Mouse (Mus musculus): ENCODE data around the gene Casp2. TPM values are rescaled to one million over a fixed set of nuclear protein-coding genes. Genes with fewer than 3 reads are reported as not detected.

The Casp2 gene
- total and polyA plus RNA-seq, 3 experiments, result 24.7 to 47.8 (median 31.6) TPM

DNA sequence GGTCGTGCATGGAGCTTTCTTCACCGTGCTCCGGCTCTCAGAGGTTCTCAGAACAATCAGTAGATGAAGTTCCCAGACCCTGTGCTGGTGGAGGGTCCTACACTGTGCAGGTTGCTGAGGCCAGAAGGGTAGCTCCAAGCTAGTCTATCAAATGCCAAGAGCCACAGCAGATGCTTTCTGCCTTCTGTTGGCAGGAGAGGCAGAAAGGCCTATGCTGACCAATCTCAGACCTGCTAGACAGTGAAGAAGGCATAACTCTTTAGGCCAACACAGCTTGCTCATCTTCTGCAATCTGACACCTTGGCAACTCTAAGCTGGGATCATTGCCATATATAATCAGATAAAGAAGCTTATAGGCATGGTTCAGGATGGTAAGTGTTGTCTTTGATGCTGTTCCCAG, 65.4 kb downstream of the Casp2 start:
- Histone ChIP-seq H3K4me3 (replicated peaks in 1 of 3; ENCODE audit: low read depth in 2 of 3, low read length in 2 of 3, poor library complexity in 1 of 3) (no peak overlapping the region), H3K79me2 (replicated peaks; ENCODE audit: control insufficient read depth, extremely low read depth, insufficient read depth, poor library complexity, severe bottlenecking) (no peaks in the 10 kb centered on the region), H3K27ac (ENCODE audit: insufficient read depth, low read depth) (no peak overlapping the region), H3K4me1 (ENCODE audit: control insufficient read depth in 1 of 2, insufficient read depth in 2 of 2) (no peaks in the 10 kb centered on the region), H3K4me2 (ENCODE audit: insufficient read depth, low read depth, poor library complexity, severe bottlenecking) (no peak overlapping the region), H3K27me3 (replicated peaks) (no peaks in the 10 kb centered on the region), H3K36me3 (replicated peaks in 1 of 2; ENCODE audit: control insufficient read depth in 1 of 2, insufficient read depth in 1 of 2, low read length in 1 of 2) (no peaks in the 10 kb centered on the region), H3K9me3 (replicated peaks; ENCODE audit: low read length) (no peaks in the 10 kb centered on the region), H3K9ac (ENCODE audit: insufficient read depth, low read depth) (no peak overlapping the region)
- in situ Hi-C loops (cut with MboI; ENCODE audit: low pct_ligation_motif_present, low pct_unique_long_range_greater_than_20kb, low sequenced_read_pairs) (loop anchor here (25.0 kb wide), 1 partner anchor 257 kb away; the partner anchor contains the start of gene Tcaf3), dilution Hi-C loops (cut with MboI; ENCODE audit: extremely low pct_ligation_motif_present, extremely low pct_unique_long_range_greater_than_20kb, low sequenced_read_pairs) (no loop called here)
- no peak for TF ChIP-seq SIN3A (IDR thresholded peaks at IDR 0.05; ENCODE audit: low read length)
- no peak for TF ChIP-seq TBP (conservative IDR thresholded peaks at IDR 0.05; ENCODE audit: low read depth, low read length)
- TF ChIP-seq MAX (IDR thresholded peaks at IDR 0.05; ENCODE audit: low read length), result no peak
- no peak for TF ChIP-seq POLR2AphosphoS2 (IDR thresholded peaks at IDR 0.05; ENCODE audit: low read depth, low read length)
- no peak for TF ChIP-seq USF2 (conservative IDR thresholded peaks at IDR 0.05; ENCODE audit: low read depth, low read length)
- no peak for TF ChIP-seq ZNF384 (IDR thresholded peaks at IDR 0.05; ENCODE audit: low read depth, low read length)
- no peak for TF ChIP-seq CTCF (conservative IDR thresholded peaks at IDR 0.05 in 1 of 2, IDR thresholded peaks at IDR 0.05 in 1 of 2; ENCODE audit: low read depth in 2 of 2, low read length in 2 of 2)
- TF ChIP-seq KAT2A (IDR thresholded peaks at IDR 0.05; ENCODE audit: insufficient replicate concordance, low read length), result no peak
- no peak for TF ChIP-seq HCFC1 (IDR thresholded peaks at IDR 0.05; ENCODE audit: low read depth, low read length)
- TF ChIP-seq ZC3H11A (IDR thresholded peaks at IDR 0.05; ENCODE audit: low read depth, low read length), result no peak
- no peak for TF ChIP-seq EP300 (IDR thresholded peaks at IDR 0.05; ENCODE audit: low read length)
- no peak for TF ChIP-seq JUN (IDR thresholded peaks at IDR 0.05; ENCODE audit: insufficient read depth, low read depth, low read length)
- DNase-seq (ENCODE audit: extremely low read depth), result no peak

DNA sequence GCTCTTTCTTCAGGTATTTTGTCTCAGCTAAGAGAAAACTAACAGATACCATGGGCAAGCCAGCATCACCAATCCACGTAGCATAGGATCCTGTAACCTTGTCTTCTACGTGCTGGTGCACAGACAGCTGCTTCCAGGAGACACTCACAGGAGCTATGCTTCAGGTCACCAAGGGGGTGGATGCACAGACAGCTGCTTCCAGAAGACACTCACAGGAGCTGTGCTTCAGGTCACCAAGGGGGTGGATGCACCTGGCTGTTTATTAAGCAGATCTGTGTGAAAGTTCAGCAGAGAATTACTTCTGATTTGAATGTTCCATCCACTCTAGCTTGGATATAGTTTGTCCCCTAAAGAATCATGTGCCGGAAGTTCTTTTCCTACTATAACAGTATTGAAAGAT, 66.2 kb downstream of the Casp2 start:
- no peak for DNase-seq (ENCODE audit: extremely low read depth)
- Histone ChIP-seq H3K9ac (ENCODE audit: insufficient read depth, low read depth) (no peak overlapping the region), H3K4me3 (replicated peaks in 1 of 3; ENCODE audit: low read depth in 2 of 3, low read length in 2 of 3, poor library complexity in 1 of 3) (no peak overlapping the region), H3K79me2 (replicated peaks; ENCODE audit: control insufficient read depth, extremely low read depth, insufficient read depth, poor library complexity, severe bottlenecking) (no peaks in the 10 kb centered on the region), H3K36me3 (replicated peaks in 1 of 2; ENCODE audit: control insufficient read depth in 1 of 2, insufficient read depth in 1 of 2, low read length in 1 of 2) (no peaks in the 10 kb centered on the region), H3K4me1 (ENCODE audit: control insufficient read depth in 1 of 2, insufficient read depth in 2 of 2) (no peaks in the 10 kb centered on the region), H3K9me3 (replicated peaks; ENCODE audit: low read length) (no peaks in the 10 kb centered on the region), H3K27ac (ENCODE audit: insufficient read depth, low read depth) (no peak overlapping the region), H3K27me3 (replicated peaks) (no peaks in the 10 kb centered on the region), H3K4me2 (ENCODE audit: insufficient read depth, low read depth, poor library complexity, severe bottlenecking) (no peak overlapping the region)
- no peak for TF ChIP-seq EP300 (IDR thresholded peaks at IDR 0.05; ENCODE audit: low read length)
- TF ChIP-seq ZKSCAN1 (IDR thresholded peaks at IDR 0.05; ENCODE audit: borderline replicate concordance, low read depth, low read length), result no peak
- TF ChIP-seq ETS1 (conservative IDR thresholded peaks at IDR 0.05; ENCODE audit: low read depth, low read length), result no peak
- no peak for TF ChIP-seq E2F4 (IDR thresholded peaks at IDR 0.05; ENCODE audit: insufficient replicate concordance, low read depth, low read length)
- TF ChIP-seq MAX (IDR thresholded peaks at IDR 0.05; ENCODE audit: low read length), result no peak
- no peak for TF ChIP-seq UBTF (IDR thresholded peaks at IDR 0.05; ENCODE audit: low read depth, low read length)
- TF ChIP-seq SMC3 (IDR thresholded peaks at IDR 0.05; ENCODE audit: low read depth, low read length), result no peak
- TF ChIP-seq RAD21 (IDR thresholded peaks at IDR 0.05; ENCODE audit: low read depth, low read length), result no peak
- no peak for TF ChIP-seq SIN3A (IDR thresholded peaks at IDR 0.05; ENCODE audit: low read length)
- TF ChIP-seq GABPA (IDR thresholded peaks at IDR 0.05; ENCODE audit: insufficient replicate concordance, low read depth, low read length), result no peak
- dilution Hi-C loops (cut with MboI; ENCODE audit: extremely low pct_ligation_motif_present, extremely low pct_unique_long_range_greater_than_20kb, low sequenced_read_pairs) (no loop called here), in situ Hi-C loops (cut with MboI; ENCODE audit: low pct_ligation_motif_present, low pct_unique_long_range_greater_than_20kb, low sequenced_read_pairs) (loop anchor here (25.0 kb wide), 1 partner anchor 256 kb away; the partner anchor contains the start of gene Tcaf3)

Other genes starting within 250 kb of the Casp2 start
- gene Sva, start 226.6 kb upstream of the Casp2 start, total RNA-seq (2012; rRNA removed), result not detected in 2 replicates
- not detected in 2 replicates for gene Sva, start 226.6 kb upstream of the Casp2 start, total RNA-seq (2014; rRNA removed)
- not detected in 2 replicates for gene Sva, start 226.6 kb upstream of the Casp2 start, polyA plus RNA-seq (2012; ENCODE audit: insufficient read length, low read depth)
- not detected in 2 replicates for gene Tas2r139, start 124.0 kb upstream of the Casp2 start, total RNA-seq (2012; rRNA removed)
- not detected in 2 replicates for gene Tas2r139, start 124.0 kb upstream of the Casp2 start, total RNA-seq (2014; rRNA removed)
- gene Tas2r139, start 124.0 kb upstream of the Casp2 start, polyA plus RNA-seq (2012; ENCODE audit: insufficient read length, low read depth), result not detected in 2 replicates
- not detected in 2 replicates for gene Tas2r144, start 49.7 kb upstream of the Casp2 start, total RNA-seq (2012; rRNA removed)
- not detected in 2 replicates for gene Tas2r144, start 49.7 kb upstream of the Casp2 start, total RNA-seq (2014; rRNA removed)
- gene Tas2r144, start 49.7 kb upstream of the Casp2 start, polyA plus RNA-seq (2012; ENCODE audit: insufficient read length, low read depth), result not detected in 2 replicates
- gene Gstk1, start 19.1 kb upstream of the Casp2 start, total RNA-seq (2012; rRNA removed), result 0.71 and 0.85 TPM in 2 replicates
- gene Gstk1, start 19.1 kb upstream of the Casp2 start, total RNA-seq (2014; rRNA removed), result 0.55 and 1.0 TPM in 2 replicates
- 0.44 and 0.59 TPM in 2 replicates for gene Gstk1, start 19.1 kb upstream of the Casp2 start, polyA plus RNA-seq (2012; ENCODE audit: insufficient read length, low read depth)
- not detected in 2 replicates for gene Tmem139, start 3.0 kb upstream of the Casp2 start, total RNA-seq (2012; rRNA removed)
- not detected in 2 replicates for gene Tmem139, start 3.0 kb upstream of the Casp2 start, total RNA-seq (2014; rRNA removed)
- gene Tmem139, start 3.0 kb upstream of the Casp2 start, polyA plus RNA-seq (2012; ENCODE audit: insufficient read length, low read depth), result 0.20 TPM in 1 of 2 replicates, not detected in the other
- 0.04 TPM in 2 replicates for gene Clcn1, start 21.7 kb downstream of the Casp2 start, total RNA-seq (2012; rRNA removed)
- 0.08 and 0.18 TPM in 2 replicates for gene Clcn1, start 21.7 kb downstream of the Casp2 start, total RNA-seq (2014; rRNA removed)
- 0.26 and 0.50 TPM in 2 replicates for gene Clcn1, start 21.7 kb downstream of the Casp2 start, polyA plus RNA-seq (2012; ENCODE audit: insufficient read length, low read depth)
- gene Fam131b, start 59.7 kb downstream of the Casp2 start, total RNA-seq (2012; rRNA removed), result 0.04 TPM in 1 of 2 replicates, not detected in the other
- gene Fam131b, start 59.7 kb downstream of the Casp2 start, total RNA-seq (2014; rRNA removed), result 0.05 TPM in 2 replicates
- 0.09 TPM in 1 of 2 replicates, not detected in the other for gene Fam131b, start 59.7 kb downstream of the Casp2 start, polyA plus RNA-seq (2012; ENCODE audit: insufficient read length, low read depth)
- gene Zyx, start 84.6 kb downstream of the Casp2 start, total RNA-seq (2012; rRNA removed), result 1.8 and 2.2 TPM in 2 replicates
- 0.86 and 1.1 TPM in 2 replicates for gene Zyx, start 84.6 kb downstream of the Casp2 start, total RNA-seq (2014; rRNA removed)
- 8.0 and 11.4 TPM in 2 replicates for gene Zyx, start 84.6 kb downstream of the Casp2 start, polyA plus RNA-seq (2012; ENCODE audit: insufficient read length, low read depth)
- gene Epha1, start 108.3 kb downstream of the Casp2 start, total RNA-seq (2012; rRNA removed), result not detected in 2 replicates
- gene Epha1, start 108.3 kb downstream of the Casp2 start, total RNA-seq (2014; rRNA removed), result not detected in 2 replicates
- gene Epha1, start 108.3 kb downstream of the Casp2 start, polyA plus RNA-seq (2012; ENCODE audit: insufficient read length, low read depth), result not detected in 2 replicates
- gene Tas2r143, start 135.3 kb downstream of the Casp2 start, total RNA-seq (2012; rRNA removed), result not detected in 2 replicates
- gene Tas2r143, start 135.3 kb downstream of the Casp2 start, total RNA-seq (2014; rRNA removed), result not detected in 2 replicates
- gene Tas2r143, start 135.3 kb downstream of the Casp2 start, polyA plus RNA-seq (2012; ENCODE audit: insufficient read length, low read depth), result not detected in 2 replicates
- not detected in 2 replicates for gene Tas2r135, start 140.4 kb downstream of the Casp2 start, total RNA-seq (2012; rRNA removed)
- not detected in 2 replicates for gene Tas2r135, start 140.4 kb downstream of the Casp2 start, total RNA-seq (2014; rRNA removed)
- gene Tas2r135, start 140.4 kb downstream of the Casp2 start, polyA plus RNA-seq (2012; ENCODE audit: insufficient read length, low read depth), result not detected in 2 replicates
- not detected in 2 replicates for gene Tas2r126, start 169.6 kb downstream of the Casp2 start, total RNA-seq (2012; rRNA removed)
- not detected in 2 replicates for gene Tas2r126, start 169.6 kb downstream of the Casp2 start, total RNA-seq (2014; rRNA removed)
- gene Tas2r126, start 169.6 kb downstream of the Casp2 start, polyA plus RNA-seq (2012; ENCODE audit: insufficient read length, low read depth), result not detected in 2 replicates
- not detected in 2 replicates for gene Olfr458, start 200.2 kb downstream of the Casp2 start, total RNA-seq (2012; rRNA removed)
- not detected in 2 replicates for gene Olfr458, start 200.2 kb downstream of the Casp2 start, total RNA-seq (2014; rRNA removed)
- gene Olfr458, start 200.2 kb downstream of the Casp2 start, polyA plus RNA-seq (2012; ENCODE audit: insufficient read length, low read depth), result not detected in 2 replicates
- gene Olfr457, start 211.3 kb downstream of the Casp2 start, total RNA-seq (2012; rRNA removed), result not detected in 2 replicates
- not detected in 2 replicates for gene Olfr457, start 211.3 kb downstream of the Casp2 start, total RNA-seq (2014; rRNA removed)
- not detected in 2 replicates for gene Olfr457, start 211.3 kb downstream of the Casp2 start, polyA plus RNA-seq (2012; ENCODE audit: insufficient read length, low read depth)
- not detected in 2 replicates for gene Olfr456, start 222.2 kb downstream of the Casp2 start, total RNA-seq (2012; rRNA removed)
- gene Olfr456, start 222.2 kb downstream of the Casp2 start, total RNA-seq (2014; rRNA removed), result not detected in 2 replicates
- not detected in 2 replicates for gene Olfr456, start 222.2 kb downstream of the Casp2 start, polyA plus RNA-seq (2012; ENCODE audit: insufficient read length, low read depth)